Mouse (Mus musculus) heart, postnatal 14 days (tissue): ENCODE data around the gene Fgf22. TPM values are rescaled to one million over a fixed set of nuclear protein-coding genes. Genes with fewer than 3 reads are reported as not detected.
"Not testable (repeated sequence)": the region's sequence is repeated elsewhere in the genome, so short reads cannot be mapped to it uniquely, and the experiment has no call there.

Experiments used
- DNase-seq, 2 experiments: peaks; one replicate each; pipeline ENCODE4 v3.0.0; 2021 to 2022
- intact Hi-C: fragments of 180-260 bp; cut with DNase I; formaldehyde crosslinking; loops from one replicate; pipeline ENCODE4 v1.15.1; 2025
- total RNA-seq, 2 experiments: library from RNA; stranded (reverse); gene quantifications; 2 replicates each; pipeline ENCODE4 v1.2.3; 2021

Gene Fgf22
- total RNA-seq, 2 experiments from 2014 or later: not detected

DNA sequence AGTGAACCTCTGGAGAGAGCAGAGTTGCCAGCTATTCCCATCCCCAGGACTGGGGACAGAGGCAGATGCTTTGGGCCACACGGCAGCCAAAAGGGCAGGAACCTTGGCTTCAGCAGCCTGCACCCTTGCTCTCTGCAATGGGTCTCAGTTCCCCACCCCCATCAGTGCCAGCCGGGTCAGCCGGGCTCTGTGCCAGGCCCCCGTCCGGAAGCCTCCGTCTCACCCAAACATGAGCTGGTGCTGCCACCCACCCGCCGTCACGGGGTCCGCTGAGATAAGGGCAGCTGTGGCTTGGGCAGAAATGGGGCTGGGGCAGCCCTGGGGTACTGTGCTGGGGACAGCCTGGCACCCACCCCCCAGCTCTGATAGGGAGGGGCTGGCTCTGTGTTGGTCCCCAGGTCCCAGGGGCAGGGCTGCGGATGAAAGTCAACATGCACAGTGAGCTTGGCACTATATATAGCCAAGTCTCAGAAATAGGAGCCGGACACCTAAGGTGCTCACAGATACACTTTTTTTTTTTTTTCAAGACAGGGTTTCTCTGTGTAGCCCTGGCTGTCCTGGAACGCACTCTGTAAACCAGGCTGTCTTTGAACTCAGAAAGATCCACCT lies 25.4 kb upstream of the Fgf22 start:
- peak; percentile 58 for DNase-seq
- intact Hi-C loops: no loop called here

DNA sequence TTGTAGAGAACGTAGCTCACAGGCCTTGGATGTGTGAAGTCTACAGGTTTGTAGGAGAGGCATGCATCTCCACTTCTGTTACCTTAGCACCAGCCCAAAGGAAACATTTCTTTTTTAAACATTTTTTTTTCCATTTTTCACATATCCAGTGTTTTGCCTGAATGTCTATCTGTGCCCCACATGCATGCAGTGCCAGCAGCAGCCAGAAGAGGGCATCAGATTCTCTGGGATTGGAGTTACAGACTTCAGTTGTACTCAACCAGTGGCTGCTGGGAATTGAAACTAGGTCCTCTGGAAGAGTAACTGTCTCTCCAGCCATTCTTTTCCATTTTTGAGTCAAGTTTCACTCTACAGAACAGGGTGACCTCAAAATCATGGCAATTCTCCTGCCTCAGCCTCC lies 22.4 kb upstream of the Fgf22 start:
- intact Hi-C loops: no loop called here
- peak in 1 of 2 experiments; percentile 41 for DNase-seq

DNA sequence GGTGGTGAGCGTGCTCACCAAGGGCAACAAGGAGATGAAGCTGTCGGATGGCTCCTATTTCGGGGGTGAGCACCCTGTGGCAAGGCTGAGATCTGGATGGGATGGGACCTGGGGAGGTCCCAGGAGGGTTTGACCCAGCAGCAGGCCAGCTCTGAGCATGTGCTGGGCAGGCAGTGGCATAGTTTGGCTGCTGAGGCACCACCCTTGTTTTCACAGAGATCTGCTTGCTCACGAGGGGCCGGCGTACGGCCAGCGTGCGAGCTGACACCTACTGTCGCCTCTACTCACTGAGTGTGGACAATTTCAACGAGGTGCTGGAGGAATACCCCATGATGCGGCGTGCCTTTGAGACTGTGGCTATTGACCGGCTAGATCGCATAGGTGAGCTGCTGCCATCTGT lies 21.0 kb upstream of the Fgf22 start:
- intact Hi-C loops: no loop called here
- no peak for DNase-seq

DNA sequence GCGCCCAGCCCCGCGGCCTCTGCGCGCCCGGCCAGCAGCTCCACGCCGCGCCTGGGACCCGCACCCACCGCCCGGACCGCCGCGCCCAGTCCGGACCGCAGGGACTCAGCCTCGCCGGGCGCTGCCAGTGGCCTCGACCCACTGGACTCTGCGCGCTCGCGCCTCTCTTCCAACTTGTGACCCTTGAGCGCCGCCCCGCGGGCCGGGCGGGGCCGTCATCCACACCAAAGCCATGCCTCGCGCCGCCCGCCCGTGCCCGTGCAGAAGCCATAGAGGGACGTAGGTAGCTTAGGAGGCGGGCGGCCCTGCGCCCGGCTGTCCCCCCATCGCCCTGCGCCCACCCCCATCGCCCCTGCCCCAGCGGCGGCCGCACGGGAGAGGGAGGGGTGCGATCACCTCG lies 19.5 kb upstream of the Fgf22 start:
- DNase-seq: no peak
- intact Hi-C loops: no loop called here

DNA sequence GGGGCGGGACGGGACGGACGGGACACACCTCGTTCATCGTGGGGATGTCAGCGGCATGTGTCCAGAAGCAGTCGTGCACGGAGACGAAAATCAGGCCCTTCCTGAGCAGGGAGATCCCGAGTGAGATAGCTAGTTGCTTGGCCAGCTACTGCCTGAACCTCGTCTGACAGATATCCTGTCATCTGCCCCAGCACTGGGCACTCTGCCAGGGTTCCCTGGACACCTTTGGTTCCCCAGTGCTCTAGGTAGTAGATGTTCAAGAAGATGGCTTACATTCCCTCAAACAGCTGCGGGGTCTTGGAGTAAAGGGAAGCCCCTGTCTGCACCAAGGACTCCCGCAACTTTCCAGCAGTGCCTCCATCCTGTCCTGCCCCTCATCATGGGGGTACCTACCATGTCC lies 18.2 kb upstream of the Fgf22 start:
- intact Hi-C loops: no loop called here
- no peak for DNase-seq

DNA sequence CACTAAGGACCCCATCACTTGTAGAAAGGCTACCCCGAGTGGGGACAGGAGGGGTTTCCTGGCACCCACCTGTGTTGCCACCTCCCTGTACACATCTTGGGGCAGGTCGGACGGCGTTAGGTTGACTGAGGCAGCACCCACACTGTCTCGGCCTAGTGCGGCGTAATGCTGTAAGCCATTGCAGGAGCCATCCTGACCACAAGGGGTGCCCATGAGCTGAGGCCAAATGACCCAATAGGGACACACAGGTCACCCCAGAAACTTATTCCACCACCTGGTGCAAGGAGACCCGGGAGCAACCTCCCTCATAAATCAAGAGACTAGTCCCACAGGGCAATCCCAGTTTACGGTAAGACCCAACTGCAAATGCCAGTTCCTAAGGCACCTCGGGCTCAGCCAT lies 16.6 kb upstream of the Fgf22 start:
- intact Hi-C loops: no loop called here
- no peak for DNase-seq

DNA sequence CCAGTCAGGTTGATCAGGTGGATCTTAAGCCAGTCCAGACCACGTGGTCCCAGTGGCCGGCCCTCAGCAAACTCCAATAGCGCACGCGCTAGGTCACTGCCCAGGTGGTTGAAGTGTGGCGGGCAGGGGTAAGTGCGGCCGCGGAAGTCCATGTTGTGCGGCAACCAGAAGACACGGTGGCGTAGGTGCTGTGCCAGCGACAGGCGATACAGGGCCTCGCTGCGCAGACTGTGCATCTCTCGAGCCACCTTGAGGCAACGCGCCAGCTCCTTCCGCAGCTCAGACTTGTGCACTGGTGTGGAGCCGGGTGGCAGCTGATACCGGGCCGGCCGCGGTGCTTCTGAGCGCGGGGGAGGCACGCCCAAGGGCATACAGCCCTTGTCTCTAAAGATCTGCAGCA lies 15.6 kb upstream of the Fgf22 start:
- intact Hi-C loops: no loop called here
- DNase-seq: no peak

DNA sequence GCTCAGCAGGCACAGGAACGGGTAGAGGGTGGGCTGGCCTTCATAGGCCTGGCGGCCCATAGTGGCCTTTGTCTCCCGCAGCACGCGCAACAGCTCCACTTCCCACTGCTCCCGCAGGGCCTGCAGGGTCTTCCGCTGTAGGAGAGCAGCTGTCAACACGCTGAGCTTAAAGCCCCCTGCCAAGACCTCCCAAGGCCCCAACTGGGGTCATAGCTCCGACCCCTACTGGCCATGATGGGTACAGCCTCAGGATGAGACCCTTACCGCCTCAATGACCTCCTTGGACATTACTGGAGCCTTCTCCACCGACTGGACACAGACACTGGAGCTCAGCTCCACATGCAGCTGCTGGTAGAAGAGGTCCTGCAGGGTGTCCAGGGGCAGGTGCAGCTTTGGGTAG lies 14.0 kb upstream of the Fgf22 start:
- DNase-seq: no peak
- intact Hi-C loops: no loop called here

DNA sequence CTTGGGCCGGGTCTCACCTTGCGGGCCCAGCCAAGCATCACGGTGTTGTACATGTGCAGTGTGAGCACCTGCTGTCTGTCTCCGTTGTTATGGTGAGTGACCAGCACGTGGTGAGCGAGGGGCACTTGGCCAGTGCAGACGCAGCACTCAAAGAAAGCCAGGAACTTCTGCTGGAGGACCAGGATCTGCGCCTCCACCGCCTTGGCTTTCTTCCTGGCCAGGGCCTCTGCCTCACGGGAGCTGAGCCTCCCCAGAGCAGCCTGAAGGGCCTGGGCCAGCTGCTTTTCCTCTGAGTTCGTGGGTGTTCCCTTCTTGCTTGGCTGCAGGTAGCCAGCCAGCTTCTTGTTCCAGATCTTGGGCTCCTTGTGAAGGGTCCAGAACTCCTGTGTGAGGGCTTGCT lies 11.7 kb upstream of the Fgf22 start:
- intact Hi-C loops: no loop called here
- no peak for DNase-seq

DNA sequence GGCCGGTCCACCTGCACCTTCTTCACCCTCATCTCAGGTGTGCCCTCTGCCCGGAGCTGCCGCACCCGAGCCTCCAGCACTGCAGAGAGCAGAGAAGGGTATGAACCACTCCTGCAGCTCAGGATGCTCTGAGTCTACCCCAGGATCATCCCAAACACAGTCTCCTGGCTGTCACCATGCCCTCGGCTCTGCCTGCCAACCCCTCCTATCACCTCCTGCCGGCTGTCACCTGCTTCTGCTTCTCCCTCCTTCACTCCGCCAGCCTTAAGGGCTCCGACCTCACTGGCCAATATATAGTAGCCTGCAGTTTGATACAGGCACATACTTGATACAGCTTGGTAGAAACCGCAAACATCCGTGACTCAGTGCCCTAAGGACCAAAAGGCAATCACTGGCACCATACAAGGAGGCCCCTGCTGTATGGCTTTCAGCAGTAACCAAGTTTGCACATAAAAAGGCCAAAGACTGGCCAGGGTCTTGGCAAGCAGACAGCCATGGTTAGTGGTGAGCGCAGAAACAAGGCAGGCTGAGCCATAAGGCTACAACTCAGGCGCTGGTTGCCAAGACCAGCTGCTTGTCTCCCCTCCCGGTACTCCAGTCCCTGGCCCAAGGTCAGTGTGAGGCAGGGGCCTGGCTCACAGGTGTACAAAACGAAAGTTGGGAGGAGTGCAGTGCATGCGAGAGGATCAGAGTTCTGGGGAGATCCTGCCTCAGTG lies 11.1 kb upstream of the Fgf22 start:
- intact Hi-C loops: no loop called here
- no peak for DNase-seq

DNA sequence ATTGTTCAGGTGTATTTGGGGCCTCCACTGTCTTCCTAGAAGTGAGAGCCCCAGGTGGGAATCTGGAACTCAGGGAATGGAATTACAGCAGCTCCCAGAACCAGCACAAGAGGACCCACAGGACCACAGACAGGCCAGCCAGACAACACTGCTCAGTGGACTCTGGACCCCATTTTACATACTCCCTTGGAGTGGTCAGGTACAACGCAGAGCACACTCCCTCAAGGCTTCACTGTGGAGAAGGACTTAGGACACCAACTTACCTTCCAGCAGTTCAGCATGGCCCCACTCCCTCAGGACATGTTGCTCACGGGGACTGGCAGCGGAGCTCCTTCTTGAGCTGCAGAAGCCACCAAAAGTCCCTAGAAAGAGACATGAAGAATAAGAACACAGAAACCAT lies 9.5 kb upstream of the Fgf22 start:
- no peak for DNase-seq
- intact Hi-C loops: no loop called here

DNA sequence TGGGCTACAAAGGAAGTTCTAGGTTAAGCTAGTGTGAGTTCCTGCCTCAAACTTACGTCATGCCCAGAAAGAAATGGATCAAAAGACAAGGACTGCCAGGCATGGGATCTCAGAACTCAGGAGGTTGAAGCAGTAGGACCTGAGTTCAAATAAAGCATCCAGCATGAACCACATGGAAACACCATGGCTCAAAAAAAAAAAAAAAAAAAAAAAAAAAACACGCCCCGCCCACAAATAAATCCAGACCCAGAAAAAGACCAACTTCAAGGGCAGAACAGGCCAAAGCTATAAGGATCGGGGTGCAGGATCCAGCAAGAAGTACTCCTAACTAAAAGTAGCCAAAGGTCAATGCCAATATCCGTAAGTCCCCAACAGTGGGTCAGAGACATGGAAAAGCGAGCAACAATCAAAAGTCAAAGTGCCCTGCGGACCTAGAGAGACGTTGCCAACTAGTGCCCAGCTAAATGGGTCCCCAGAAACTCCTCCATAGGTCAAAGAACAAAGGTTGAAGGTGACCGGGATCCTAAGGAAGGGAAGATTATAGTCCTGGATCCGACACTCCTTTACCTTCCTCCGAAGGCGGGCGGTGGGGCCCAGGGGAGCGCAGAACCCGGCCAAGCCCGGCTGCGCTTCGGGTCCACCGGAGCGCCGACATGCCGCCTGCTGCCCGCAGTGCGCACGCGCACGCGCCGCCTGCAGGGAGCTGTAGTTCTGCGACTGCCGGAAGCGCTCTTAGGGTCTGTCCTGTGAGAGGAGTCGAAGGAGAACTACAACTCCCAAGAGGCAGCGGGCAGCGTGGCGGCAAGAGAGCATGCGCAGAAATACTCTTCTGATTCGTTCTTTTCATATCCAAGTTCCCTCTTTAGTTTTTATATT lies 8.7 kb upstream of the Fgf22 start, which contains the start of gene Polrmt:
Polrmt (minus strand) TSS at position 684 of the 876 bp plus-strand sequence.
- intact Hi-C loops: no loop called here
- DNase-seq: peak; percentile 95 to 96

DNA sequence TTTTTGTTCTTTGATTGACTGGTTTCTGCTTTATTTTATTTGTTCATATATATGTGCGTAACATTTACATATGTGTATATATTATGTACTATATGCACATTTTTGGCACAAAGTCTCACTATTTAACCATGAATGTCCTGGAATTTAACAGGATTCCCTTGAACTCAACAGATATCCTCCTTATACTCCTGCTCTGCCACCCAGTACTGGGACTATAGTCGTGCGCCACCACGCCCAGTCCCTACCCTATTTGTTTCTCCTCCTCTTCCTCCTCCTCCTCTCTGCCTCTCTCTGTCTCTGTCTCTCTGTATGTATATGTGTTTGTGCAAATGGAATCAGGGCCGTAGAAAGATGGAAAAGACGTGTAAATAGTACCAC lies 8.1 kb upstream of the Fgf22 start:
- intact Hi-C loops: no loop called here

DNA sequence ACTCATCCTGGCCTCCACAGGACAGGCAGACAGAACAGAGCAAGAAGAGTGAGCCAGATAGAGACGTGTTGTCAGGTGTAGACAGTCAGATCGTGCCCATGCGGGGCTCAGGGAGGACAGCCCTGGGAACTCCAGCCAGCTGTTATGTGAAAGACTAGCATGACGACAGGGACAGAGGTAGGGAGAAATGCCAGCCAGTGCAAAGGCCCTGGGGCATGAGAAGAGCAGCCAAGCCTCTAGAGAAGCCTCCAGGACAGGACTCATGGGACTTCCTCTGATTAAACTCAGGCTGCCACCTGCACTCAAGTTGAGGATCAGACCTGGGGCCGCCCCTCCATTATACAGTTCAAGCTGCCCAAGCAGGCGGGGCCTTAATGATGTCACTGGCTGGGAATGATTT lies 6.4 kb upstream of the Fgf22 start:
- intact Hi-C loops: no loop called here

More for the DNA sequence above, 8.1 kb upstream of the Fgf22 start:
- no peak for DNase-seq

DNA sequence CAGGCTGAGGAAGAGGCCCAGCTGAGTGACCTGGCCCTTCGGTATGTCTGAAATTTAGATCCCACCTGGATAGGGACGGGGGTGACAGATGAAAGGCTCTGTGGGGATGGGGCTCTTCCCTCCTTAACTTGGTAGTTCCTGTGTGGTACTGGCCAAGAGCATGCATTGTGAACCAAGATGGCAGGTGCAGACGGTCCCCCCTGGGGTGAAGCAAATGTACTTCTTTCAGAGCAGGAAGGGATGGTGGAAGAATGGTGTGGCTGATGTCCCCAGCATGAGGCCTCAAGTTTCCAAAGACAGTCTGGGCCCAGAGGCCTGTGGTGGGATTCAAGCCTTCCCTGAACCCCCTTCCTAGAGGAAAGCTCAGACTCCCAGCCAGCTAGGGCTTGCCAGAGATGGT lies 978 bp downstream of the Fgf22 start:
- no peak for DNase-seq
- intact Hi-C loops: no loop called here

More for the DNA sequence above, 6.4 kb upstream of the Fgf22 start:
- no peak for DNase-seq

DNA sequence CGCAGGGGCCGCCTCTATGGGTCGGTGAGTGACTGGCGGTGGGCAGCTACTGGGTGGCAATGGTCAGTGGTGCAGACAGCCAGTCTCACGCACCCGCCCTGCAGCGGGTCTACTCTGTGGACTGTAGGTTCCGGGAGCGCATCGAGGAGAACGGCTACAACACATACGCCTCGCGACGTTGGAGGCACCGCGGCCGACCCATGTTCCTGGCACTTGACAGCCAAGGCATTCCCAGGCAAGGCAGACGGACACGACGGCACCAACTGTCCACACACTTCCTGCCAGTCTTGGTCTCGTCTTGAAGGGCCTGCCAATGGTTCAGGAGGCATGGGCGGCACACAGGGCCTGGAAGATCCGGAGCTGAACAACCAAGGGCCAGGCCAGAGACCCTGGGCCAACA lies 1.8 kb downstream of the Fgf22 start:
- DNase-seq: no peak

DNA sequence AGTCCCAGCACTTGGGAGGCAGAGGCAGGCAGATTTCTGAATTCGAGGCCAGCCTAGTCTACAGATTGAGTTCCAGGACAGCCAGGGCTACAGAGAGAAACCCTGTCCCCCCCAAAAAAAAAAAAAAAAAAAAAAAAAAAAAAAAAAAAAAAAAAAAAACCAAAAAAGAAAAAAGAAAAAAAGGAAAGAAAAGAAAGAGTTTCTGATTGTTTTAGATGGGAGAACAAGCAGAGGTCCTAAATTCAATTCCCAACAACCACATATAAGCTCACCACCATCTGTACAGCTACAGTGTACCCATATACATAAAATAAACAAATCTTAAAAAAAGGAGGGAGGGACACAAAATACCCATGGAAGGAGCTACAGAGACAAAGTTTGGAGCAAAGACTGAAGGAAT lies 4.8 kb downstream of the Fgf22 start:
- DNase-seq, intact Hi-C loops: not testable (repeated sequence)

More for the DNA sequence above, 1.8 kb downstream of the Fgf22 start:
- intact Hi-C loops: no loop called here

DNA sequence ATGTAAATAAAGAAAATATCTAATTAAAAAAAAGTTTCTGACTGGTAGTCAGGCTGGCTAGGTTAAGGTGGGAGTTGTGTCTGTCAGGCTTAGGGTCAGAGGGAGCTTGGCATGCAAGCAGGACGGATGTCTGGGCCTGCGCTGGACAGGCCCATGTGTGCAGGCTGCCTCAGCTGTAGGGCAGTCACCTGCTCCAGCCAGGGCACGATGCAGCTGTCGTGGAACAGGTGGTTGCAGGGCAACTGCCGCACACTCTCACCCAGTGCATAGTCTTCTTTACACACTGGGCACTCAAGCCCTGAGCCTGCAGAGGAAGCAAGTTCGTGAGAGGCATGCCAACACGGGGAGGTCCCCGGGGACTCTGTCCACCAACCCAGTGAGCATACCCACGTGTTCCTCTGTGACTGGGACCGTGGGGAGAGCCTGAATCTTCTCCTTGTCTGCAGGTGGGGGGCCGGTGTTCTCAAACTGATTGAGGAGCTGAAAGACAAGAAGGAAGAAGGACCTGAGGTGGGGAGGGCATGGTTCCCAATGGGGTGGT lies 5.8 kb downstream of the Fgf22 start:
- intact Hi-C loops: no loop called here
- no peak for DNase-seq

DNA sequence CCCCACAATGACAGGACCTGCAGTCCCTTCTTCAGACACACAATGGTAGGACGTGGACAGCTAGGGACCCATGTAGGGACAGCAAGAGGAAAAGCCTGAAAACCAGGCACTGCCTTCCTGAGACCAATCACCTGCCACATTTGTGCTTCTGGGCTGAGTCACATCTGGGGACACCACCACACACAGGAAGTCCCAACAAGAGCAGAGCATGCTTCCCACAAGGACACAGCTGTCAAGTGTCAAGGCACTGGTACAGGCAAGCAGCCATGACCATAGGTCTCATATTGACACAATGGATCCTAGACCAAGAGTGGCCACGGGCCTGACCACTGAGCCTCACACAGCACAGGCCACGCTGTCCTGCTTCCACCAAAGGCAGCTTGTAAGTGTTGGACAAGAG lies 8.0 kb downstream of the Fgf22 start:
- DNase-seq: no peak

DNA sequence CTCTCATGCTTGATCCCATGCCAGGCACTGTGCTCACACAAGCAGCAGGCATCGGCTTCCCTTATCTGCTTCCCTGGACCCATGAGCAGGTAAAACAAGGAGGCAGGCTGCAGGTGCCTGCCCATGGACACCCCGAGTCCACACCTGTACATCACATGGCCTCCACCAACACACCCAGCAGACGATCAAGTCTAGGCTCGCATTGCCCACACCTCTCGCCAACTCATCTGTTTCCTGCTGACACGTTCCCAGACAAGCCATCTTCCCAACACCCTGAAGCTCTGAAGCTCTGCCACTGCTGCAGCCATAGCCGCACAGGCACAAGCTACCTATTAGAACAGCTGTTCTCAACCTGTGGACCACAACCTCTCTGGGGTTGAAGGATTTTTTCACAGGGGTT lies 9.4 kb downstream of the Fgf22 start:
- intact Hi-C loops: no loop called here
- DNase-seq: no peak

More for the DNA sequence above, 8.0 kb downstream of the Fgf22 start:
- intact Hi-C loops: no loop called here

DNA sequence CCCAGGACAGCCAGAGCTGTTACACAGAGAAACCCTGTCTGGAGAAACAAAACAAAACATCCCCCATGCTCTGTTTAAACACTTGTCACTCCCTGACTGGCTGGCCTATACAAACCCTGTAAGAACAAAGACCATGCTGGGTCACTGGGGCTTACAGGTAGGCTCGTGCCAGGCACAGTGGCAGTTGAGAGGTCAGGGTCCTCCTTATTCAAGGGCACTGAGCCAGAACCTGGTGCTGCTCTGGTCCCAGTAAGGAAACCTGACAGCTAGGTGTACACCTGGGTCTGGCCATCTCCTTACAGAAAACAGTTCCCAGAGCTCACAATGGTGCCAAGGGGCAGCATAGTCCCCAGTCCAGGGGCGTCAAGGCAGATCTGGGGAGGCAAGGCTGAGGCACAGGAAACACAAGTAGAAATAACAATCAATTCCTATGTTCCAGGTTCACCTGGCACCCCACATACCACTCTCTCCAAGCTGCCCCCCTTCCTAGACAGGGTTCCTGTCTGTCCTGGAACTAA lies 10.4 kb downstream of the Fgf22 start:
- DNase-seq: no peak
- intact Hi-C loops: no loop called here
